Mouse (Mus musculus) cerebellum, adult 9-10 months (tissue): ENCODE data around the gene Zbtb8os.
"Not testable (repeated sequence)": the region's sequence is repeated elsewhere in the genome, so short reads cannot be mapped to it uniquely, and the experiment has no call there.

Experiments used
- DNase-seq: peaks from one replicate; pipeline ENCODE4 v3.0.0; 2022

The Zbtb8os gene

GRCm38 (mm10) chr4:129334677-129335215 is 749 bp upstream of the Zbtb8os start:
- DNase-seq: no peak

GRCm38 (mm10) chr4:129336291-129336690 is 796 bp downstream of the Zbtb8os start:
- peak; percentile 74 for DNase-seq

DNA sequence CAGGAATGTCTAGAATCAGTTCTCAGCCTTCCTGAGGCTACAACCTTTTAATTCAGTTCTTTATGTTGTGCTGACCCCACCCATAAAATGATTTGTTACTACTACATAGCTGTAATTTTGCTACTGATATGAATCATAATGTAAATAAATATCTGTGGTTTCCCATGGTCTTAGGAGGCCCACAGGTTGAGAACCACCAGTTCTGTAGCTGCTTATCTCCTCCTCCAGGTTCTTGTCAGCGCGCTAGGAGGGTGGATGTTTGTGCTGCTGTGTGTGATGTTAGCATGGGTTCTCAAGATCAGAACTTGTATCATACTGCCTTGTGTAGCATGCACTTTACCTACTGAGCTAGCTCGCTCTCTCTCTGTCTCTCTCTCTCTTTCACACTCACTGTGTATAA is 4.2 kb downstream of the Zbtb8os start:
- no peak for DNase-seq

DNA sequence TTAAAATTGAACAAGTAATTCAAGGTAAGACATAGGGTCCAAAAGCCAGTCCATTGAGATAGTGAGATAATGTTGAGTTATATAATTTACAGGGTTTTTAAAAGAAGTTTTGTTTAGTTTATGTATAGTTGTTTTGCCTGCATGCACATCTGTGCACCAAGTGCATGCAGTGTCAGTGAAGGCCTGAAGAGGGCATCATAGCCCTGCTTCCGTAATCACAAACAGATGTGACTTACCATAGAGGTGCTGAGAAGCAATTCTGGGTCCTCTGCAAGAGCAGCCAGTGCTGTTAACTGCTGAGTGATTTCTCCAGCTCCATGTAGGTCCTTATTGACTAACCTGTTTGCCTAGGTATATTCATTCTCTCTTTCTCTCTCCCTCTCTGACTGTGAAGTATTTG is 6.4 kb downstream of the Zbtb8os start:
- DNase-seq: no peak

GRCm38 (mm10) chr4:129342705-129343104 is 7.2 kb downstream of the Zbtb8os start:
- no peak for DNase-seq

DNA sequence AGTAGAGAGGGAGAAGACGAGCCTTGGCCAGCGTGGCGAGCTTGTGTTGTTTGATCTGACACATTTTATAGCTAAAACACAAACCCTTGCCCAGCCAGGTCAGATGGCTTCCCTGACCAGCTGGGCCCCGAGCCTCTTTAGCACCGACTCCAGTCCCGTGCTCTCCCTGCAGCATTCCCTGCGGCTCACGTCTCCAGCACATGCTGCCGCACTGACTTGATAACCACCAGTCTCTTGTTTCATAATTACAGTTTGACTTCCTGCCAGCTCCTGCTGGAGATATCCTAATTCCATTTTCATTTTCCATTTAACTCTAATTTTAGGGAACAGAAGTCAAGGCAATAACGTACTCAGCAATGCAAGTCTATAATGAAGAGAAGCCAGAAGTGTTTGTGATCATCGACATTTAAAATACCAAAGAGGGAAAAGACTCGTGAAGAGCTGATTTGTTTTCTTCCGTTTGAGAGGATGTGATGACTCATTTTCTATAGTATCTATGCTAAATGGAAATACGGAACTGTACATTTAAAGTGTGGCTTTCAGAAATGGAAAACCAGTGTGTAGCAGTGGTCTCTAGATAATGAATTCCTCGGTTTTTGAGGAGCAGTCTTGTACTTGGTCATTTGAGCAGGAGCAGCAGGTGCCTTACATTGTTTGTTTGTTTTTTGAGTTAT is 11.1 kb downstream of the Zbtb8os start:
- DNase-seq: no peak

DNA sequence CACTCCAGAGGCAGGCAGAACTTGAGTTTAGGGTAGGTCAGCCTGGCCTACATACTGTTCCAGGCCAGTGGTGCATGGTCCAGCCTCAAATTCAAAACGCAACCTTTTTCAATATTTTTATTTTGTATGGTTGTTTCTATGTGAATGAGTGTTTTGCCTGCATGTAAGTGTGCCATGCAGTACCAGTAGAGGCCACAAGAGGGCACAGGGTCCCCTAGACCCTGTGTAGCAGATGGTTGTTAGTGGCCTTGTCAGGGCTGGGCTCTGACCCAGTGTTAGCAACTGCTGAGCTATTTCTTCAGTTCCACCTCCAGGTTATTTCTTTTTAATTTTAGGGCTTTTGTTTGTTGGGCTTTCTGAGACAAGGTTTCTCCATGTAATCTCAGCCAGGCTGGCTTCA is 15.1 kb downstream of the Zbtb8os start:
- DNase-seq: peak; percentile 84

DNA sequence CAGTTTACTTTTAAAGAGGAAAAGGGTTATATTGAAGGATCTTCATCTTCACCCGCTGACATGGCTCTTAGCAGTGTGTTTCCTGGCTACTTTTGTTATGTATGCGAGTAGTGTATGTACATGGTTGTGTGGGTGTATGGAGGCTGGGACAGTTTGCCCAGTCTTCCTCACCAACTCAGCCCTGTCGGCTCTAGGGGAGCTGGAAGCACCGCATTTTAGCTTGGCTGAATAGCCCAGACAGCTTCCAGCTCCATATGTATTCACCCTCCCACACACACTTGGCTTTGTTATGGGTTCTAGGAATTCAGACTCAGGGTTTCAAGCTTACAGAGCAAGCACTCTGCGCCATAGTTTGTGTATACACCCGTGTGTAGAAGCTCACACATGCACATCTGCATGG is 15.6 kb downstream of the Zbtb8os start:
- no peak for DNase-seq

DNA sequence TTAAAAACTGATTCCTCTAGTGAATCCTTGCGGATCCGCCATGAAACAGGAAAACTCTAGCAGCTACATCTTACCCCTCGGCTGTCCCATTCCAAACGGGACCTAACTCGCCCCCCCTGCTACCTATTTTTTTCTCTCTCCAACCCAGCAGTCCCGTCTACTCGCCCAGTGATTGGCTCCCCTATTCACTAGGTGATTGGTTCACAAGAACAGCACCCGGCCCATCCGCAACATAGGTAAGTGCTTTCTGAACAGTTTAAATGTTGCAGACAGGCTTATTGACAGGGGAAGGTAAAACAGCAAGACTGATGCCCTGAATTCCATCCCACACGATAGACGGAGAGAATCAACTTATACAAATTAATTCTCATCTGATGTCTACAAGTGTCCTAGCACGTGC is 17.7 kb downstream of the Zbtb8os start:
- no peak for DNase-seq

GRCm38 (mm10) chr4:129354236-129354635 is 18.7 kb downstream of the Zbtb8os start:
- no peak for DNase-seq

DNA sequence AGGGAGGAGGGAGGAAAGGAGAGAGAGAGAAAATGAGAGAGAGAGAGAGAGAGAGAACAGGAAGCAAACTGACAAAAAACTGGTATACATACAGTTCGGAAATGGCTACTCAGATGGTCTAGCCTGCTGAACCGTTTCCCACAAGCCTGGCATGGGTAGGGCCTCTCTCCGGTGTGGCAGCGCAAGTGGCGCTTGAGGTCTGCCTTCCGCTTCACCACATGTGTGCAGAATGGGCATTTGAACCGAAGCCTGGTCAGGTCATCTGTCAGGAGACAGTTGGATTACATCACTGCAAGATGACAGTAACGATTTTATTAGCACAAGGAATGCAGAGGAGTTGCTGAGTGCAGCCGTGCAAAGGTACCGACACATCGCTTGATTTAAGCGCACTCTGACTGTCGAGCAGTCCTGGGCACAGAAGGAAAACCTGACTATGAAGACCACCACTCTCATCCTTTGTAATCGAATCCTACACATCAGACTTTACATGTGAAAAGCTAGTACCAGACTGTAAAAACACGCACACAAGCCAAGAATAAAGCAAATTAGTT is 22.2 kb downstream of the Zbtb8os start:
- DNase-seq: no peak

GRCm38 (mm10) chr4:129362238-129362637 is 26.7 kb downstream of the Zbtb8os start:
- DNase-seq: not testable (repeated sequence)

GRCm38 (mm10) chr4:129362771-129363170 is 27.3 kb downstream of the Zbtb8os start:
- no peak for DNase-seq

DNA sequence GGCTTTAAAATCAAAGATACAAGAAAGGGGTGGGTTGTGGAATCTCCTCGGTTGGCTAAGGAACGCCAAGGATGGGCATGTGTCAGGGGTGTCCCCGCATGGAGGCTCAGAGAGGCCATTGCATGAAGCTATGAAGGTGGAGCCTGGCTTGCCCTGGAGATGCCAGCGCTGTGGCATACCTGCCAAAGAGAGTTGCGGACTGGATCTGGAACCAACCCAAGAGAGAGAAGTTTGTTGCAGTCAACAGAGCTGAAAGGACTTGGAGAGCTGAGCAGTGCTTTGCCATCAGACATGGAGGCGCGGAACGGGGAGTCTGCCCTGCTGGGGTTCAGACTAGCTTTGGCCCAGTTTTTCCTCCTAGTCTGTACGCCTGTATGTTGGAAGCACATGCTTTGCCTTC is 28.0 kb downstream of the Zbtb8os start:
- no peak for DNase-seq

DNA sequence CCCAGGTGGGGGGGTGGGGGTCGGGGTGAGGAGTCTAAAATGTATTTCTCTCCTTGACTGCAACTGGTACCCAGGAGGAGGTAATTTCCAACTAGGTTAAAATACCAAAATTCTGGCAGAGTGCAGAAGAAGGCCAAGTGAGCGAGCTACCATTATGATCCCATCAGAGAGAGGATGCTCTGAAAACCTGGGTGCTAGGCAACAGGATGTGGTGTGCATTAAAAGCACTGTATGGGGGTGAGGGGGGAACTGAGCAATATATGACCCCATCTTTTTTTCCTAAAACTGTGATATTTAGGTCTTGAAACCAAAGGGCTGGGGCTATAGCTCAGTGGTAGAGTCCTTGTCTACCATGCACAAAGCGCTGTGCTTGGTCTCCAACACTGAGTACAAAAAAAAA is 28.9 kb downstream of the Zbtb8os start:
- DNase-seq: no peak

- DNase-seq: no peak
Observed at GRCm38 (mm10) chr4:129365224-129365623, 29.7 kb downstream of the Zbtb8os start.

DNA sequence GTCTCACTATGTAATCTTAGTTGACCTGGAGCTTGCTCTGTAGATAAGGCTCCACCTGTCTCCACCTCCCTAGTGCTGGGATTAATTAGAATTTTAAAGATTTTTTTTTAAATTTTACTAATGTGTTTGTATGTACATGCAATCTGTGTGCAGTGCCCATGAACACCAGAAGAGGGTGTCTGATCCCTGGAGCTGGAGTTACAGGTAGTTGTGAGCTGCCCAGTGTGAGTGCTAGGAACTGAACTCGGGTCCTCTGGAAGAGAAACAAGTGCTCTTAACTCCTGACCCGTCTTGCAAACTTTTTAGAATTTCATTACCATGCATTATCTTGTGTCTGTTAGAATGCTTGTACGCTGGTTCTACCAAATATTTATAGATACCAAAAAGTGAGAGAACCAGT is 35.9 kb downstream of the Zbtb8os start:
- DNase-seq: no peak

- DNase-seq: no peak
Observed at GRCm38 (mm10) chr4:129373202-129373976, 37.9 kb downstream of the Zbtb8os start.

GRCm38 (mm10) chr4:129374219-129374755 is 38.8 kb downstream of the Zbtb8os start:
- no peak for DNase-seq

DNA sequence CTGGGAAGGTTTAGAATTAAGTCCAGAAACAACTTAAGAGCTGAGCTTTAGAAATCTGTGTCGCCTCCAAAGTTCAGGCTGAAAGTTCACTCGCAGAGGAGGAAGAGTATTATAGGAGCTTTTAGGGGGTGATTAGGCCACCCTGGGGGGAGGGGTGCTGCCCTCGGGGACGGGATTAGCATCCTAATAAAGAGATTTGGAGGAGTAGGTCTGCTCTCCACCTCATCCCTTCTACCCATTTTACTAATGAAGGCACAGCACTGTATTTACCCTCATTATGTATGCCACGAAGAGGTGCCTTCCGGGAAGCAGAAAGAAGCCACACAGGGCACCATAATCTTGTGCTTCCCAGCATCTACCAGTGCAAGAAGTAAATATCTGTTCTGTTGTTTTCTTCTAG is 39.5 kb downstream of the Zbtb8os start:
- DNase-seq: no peak

DNA sequence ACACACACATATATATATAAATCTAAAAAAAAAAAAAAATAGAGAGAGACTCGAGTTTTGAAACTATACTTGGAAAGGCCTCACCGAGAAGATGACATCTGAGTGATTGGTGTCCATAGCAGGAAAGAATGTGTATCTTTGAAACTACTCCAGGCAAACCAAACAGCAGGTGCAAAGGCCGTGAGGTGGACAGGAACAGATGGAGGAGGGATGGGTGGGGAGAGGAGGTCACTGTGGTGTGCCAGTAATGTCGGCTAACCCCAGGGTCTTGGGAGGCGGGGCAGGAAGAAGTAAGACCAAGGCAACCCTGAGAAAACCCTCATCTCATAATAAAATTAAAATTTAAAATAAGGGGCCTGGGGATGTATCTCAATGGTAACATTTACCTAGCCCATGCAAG is 40.3 kb downstream of the Zbtb8os start:
- DNase-seq: peak; percentile 37

- peak; percentile 54 for DNase-seq
Observed at GRCm38 (mm10) chr4:129376961-129377545, 41.6 kb downstream of the Zbtb8os start.
